Mouse (Mus musculus): ENCODE measurements around the gene Gm20431.
A peak's percentile ranks its signal among the peaks of the same experiment; 100 is the strongest.
"Not testable (repeated sequence)": the region's sequence is repeated elsewhere in the genome, so short reads cannot be mapped to it uniquely, and the experiment has no call there.

The Gm20431 gene

GRCm38 (mm10) chr2:167659177-167659846 is 2.0 kb downstream of the Gm20431 start:
- no peak for DNase-seq

GRCm38 (mm10) chr2:167658712-167659111 is 2.6 kb downstream of the Gm20431 start:
- DNase-seq: no peak

- no peak for DNase-seq
Measured at GRCm38 (mm10) chr2:167657973-167658372, 3.3 kb downstream of the Gm20431 start.

- DNase-seq: peak; percentile 53
Measured at GRCm38 (mm10) chr2:167656629-167657478, 4.4 kb downstream of the Gm20431 start.

- DNase-seq: no peak
Measured at GRCm38 (mm10) chr2:167654911-167655600, 6.2 kb downstream of the Gm20431 start.

GRCm38 (mm10) chr2:167652694-167653093 is 8.6 kb downstream of the Gm20431 start:
- no peak for DNase-seq

- no peak for DNase-seq
Measured at GRCm38 (mm10) chr2:167651622-167652021, 9.7 kb downstream of the Gm20431 start.

- no peak for DNase-seq
Measured at GRCm38 (mm10) chr2:167649290-167650032, 11.8 kb downstream of the Gm20431 start.

- DNase-seq: no peak
Measured at GRCm38 (mm10) chr2:167646411-167646810, 14.9 kb downstream of the Gm20431 start.

GRCm38 (mm10) chr2:167643356-167644052 is 17.8 kb downstream of the Gm20431 start:
- not testable (repeated sequence) for DNase-seq

GRCm38 (mm10) chr2:167642164-167642563 is 19.1 kb downstream of the Gm20431 start:
- DNase-seq: no peak

GRCm38 (mm10) chr2:167641337-167641736 is 20.0 kb downstream of the Gm20431 start:
- DNase-seq: peak; percentile 62

- DNase-seq: peak; percentile 62
Measured at GRCm38 (mm10) chr2:167640279-167640678, 21.0 kb downstream of the Gm20431 start.

GRCm38 (mm10) chr2:167634865-167635512 is 26.3 kb downstream of the Gm20431 start:
- DNase-seq: no peak

- peak; percentile 97 for DNase-seq
Measured at GRCm38 (mm10) chr2:167634338-167634770, 26.9 kb downstream of the Gm20431 start.

- no peak for DNase-seq
Measured at GRCm38 (mm10) chr2:167633537-167633872, 27.8 kb downstream of the Gm20431 start.

GRCm38 (mm10) chr2:167632731-167633536 is 28.4 kb downstream of the Gm20431 start:
- no peak for DNase-seq

GRCm38 (mm10) chr2:167631591-167632448 is 29.5 kb downstream of the Gm20431 start, which contains the start of gene Ube2v1:
Gene Ube2v1, minus strand, starts transcription at chr2:167632095.
- peak; percentile 99 for DNase-seq

GRCm38 (mm10) chr2:167631181-167631590 is 30.1 kb downstream of the Gm20431 start:
- DNase-seq: peak; percentile 72

GRCm38 (mm10) chr2:167630421-167630820 is 30.9 kb downstream of the Gm20431 start:
- DNase-seq: peak; percentile 64
